Mouse (Mus musculus): ENCODE data around the gene Fahd1. TPM values are rescaled to one million over a fixed set of nuclear protein-coding genes. Genes with fewer than 3 reads are reported as not detected.

The Fahd1 gene
- polyA plus RNA-seq, 1 experiment: 31.1 TPM

DNA sequence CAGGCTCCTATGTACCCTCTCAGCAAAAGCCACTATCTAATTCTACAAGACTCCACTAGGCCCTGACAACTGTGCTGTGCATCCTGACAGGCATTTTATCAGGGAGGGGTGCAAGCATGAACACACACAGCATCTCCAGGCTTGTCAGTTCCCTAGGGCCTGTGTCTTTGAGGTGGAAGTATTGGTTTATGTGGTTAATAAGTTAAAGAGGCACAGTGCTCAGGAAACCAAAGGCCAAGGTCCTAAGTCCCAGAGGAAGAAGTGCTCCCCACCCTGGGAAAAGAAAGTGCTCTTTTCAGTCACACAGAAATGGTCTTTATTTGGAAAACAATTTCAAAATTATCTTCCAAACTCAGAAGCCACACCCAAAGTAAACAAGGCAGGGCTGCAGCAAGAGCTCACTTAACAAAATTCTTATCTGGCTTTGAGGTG is 1.5 kb downstream of the Fahd1 start:
- no peak overlapping the region for H3K27ac ChIP-seq (ENCODE audit: insufficient read depth, low read length)
- H3K4me3 ChIP-seq (replicated peaks; ENCODE audit: insufficient read depth, low read depth, low read length): no peak overlapping the region
- no peaks in the 10 kb centered on the region for H3K4me1 ChIP-seq (ENCODE audit: control insufficient read depth, insufficient read depth, low read length)
- TF ChIP-seq CTCF (IDR thresholded peaks at IDR 0.05; ENCODE audit: borderline replicate concordance, insufficient read depth, low read depth, low read length) (no peak), POLR2A (IDR thresholded peaks at IDR 0.05; ENCODE audit: borderline replicate concordance, insufficient read depth, low read length) (no peak)
- no peak for DNase-seq
- H3K27me3 ChIP-seq (ENCODE audit: control insufficient read depth, insufficient read depth, low read length): no peaks in the 10 kb centered on the region

DNA sequence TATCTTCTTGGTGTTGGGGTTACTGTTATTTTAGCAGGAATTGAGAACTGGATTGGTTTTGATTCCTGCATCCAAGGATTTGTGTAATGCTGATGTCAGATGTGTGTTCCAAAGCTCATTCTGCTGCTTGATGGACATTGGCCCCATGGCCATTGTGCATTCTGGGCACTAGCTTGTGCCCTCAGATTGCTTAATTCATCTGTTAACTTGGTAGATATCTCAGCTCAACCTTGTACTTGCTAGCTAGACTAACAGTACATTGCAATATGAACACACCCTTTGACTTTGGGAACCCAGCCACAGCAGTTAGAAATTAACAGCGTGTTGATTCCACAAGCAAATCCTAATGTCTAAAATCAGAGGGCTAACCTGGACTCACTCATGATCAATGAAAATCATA is 2.8 kb downstream of the Fahd1 start:
- Histone ChIP-seq H3K27me3 (ENCODE audit: control insufficient read depth, insufficient read depth, low read length) (no peaks in the 10 kb centered on the region), H3K27ac (ENCODE audit: insufficient read depth, low read length) (no peak overlapping the region), H3K4me1 (ENCODE audit: control insufficient read depth, insufficient read depth, low read length) (no peaks in the 10 kb centered on the region), H3K4me3 (replicated peaks; ENCODE audit: insufficient read depth, low read depth, low read length) (no peak overlapping the region)
- no peak for TF ChIP-seq CTCF (IDR thresholded peaks at IDR 0.05; ENCODE audit: borderline replicate concordance, insufficient read depth, low read depth, low read length)
- TF ChIP-seq POLR2A (IDR thresholded peaks at IDR 0.05; ENCODE audit: borderline replicate concordance, insufficient read depth, low read length): no peak
- WGBS: 91% methylated on average over 1 of the region's 1 CpGs
- no peak for DNase-seq

DNA sequence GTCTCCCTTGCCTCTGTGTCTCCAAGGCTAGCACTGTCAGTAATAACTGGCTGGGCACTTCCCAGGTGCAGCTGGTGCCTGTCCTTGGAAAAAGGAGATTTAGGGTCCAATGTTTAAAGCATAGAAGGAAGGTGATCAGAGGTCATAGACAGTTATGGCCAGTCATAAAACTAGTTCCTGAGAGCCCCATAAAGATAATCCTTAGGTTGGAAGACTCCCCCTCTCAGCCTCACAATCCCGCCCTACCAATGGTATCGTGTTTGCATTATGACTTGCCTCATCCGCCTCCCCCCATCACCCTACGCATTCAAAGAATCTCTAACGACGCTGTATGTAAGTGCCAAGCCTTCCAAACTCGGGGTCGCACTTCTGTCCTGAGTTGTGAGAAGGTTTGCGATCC is 5.6 kb downstream of the Fahd1 start:
- no peak overlapping the region for H3K4me3 ChIP-seq (replicated peaks; ENCODE audit: insufficient read depth, low read depth, low read length)
- H3K27ac ChIP-seq (ENCODE audit: insufficient read depth, low read length): no peak overlapping the region
- 66% methylated on average over 9 of the region's 9 CpGs for WGBS
- no peaks in the 10 kb centered on the region for H3K27me3 ChIP-seq (ENCODE audit: control insufficient read depth, insufficient read depth, low read length)
- TF ChIP-seq POLR2A (IDR thresholded peaks at IDR 0.05; ENCODE audit: borderline replicate concordance, insufficient read depth, low read length) (no peak), CTCF (IDR thresholded peaks at IDR 0.05; ENCODE audit: borderline replicate concordance, insufficient read depth, low read depth, low read length) (no peak)
- no peaks in the 10 kb centered on the region for H3K4me1 ChIP-seq (ENCODE audit: control insufficient read depth, insufficient read depth, low read length)
- no peak for DNase-seq

DNA sequence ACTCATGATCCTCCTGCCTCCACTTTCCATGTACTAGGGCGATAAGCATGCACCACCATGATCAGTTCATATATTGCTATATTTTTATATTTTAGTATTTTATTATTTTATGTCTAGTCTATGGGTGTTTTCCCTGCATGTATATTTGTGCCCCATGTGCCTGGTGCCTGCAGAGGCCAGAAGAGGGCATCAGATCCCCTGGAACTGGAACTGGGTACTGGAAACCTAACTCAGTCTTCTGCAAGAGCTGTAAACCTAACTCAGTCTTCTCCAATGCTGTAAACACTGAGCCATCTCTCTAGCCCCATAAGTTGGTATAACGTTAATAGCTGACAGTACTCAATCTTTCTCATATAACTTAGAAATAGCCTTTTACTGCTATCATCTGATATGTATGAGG is 7.5 kb downstream of the Fahd1 start:
- Histone ChIP-seq H3K27me3 (ENCODE audit: control insufficient read depth, insufficient read depth, low read length) (no peaks in the 10 kb centered on the region), H3K4me3 (replicated peaks; ENCODE audit: insufficient read depth, low read depth, low read length) (no peak overlapping the region), H3K27ac (ENCODE audit: insufficient read depth, low read length) (no peak overlapping the region), H3K4me1 (ENCODE audit: control insufficient read depth, insufficient read depth, low read length) (no peaks in the 10 kb centered on the region)
- no peak for DNase-seq
- TF ChIP-seq CTCF (IDR thresholded peaks at IDR 0.05; ENCODE audit: borderline replicate concordance, insufficient read depth, low read depth, low read length) (no peak), POLR2A (IDR thresholded peaks at IDR 0.05; ENCODE audit: borderline replicate concordance, insufficient read depth, low read length) (no peak)
- WGBS: 65% methylated on average over 2 of the region's 2 CpGs

DNA sequence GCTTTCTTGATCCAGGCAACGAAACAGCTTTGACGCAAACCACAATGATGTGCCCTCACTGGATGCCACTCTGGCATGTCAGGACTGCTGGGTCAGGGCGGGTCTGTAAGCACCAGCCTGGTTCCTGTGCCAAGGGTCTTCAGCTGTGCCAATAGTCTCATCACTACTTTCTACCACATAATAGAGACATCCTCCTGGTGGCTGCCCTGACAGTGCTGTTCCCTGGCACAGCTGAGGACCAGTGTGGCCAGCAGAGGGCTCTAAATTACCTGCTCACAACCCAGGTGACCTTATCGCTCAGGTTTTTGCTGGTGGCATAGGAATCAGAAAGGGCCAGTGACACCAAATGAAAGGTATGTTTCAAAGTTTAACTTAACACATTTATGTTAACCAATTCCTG is 9.0 kb downstream of the Fahd1 start:
- 39% methylated on average over 4 of the region's 4 CpGs for WGBS
- H3K4me3 ChIP-seq (replicated peaks; ENCODE audit: insufficient read depth, low read depth, low read length): no peak overlapping the region
- no peaks in the 10 kb centered on the region for H3K4me1 ChIP-seq (ENCODE audit: control insufficient read depth, insufficient read depth, low read length)
- DNase-seq: peak; percentile 51 to 58
- H3K27ac ChIP-seq (ENCODE audit: insufficient read depth, low read length): no peak overlapping the region
- H3K27me3 ChIP-seq (ENCODE audit: control insufficient read depth, insufficient read depth, low read length): no peaks in the 10 kb centered on the region
- no peak for TF ChIP-seq POLR2A (IDR thresholded peaks at IDR 0.05; ENCODE audit: borderline replicate concordance, insufficient read depth, low read length)
- peak; percentile 70 for TF ChIP-seq CTCF (IDR thresholded peaks at IDR 0.05; ENCODE audit: borderline replicate concordance, insufficient read depth, low read depth, low read length)

DNA sequence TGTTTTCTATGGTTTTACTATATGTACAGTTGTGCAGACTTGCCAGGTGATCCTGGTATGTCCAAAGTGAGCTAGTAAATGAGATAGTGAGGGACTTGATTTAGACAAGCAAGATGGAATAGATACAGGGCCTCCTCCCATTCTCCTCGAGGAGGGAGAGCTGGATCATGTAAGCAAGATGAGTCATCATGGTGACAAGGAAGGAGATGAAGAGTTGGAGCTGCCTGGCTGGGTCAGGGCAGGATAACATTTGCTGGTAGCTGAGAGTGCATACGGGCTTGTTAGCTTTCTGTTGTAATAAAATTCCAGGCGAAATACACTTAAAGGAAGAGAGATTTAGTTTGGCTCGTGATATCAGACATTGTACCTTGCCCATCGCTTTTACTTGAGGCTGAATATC is 9.8 kb downstream of the Fahd1 start:
- no peak for DNase-seq
- Histone ChIP-seq H3K4me3 (replicated peaks; ENCODE audit: insufficient read depth, low read depth, low read length) (no peak overlapping the region), H3K4me1 (ENCODE audit: control insufficient read depth, insufficient read depth, low read length) (no peaks in the 10 kb centered on the region), H3K27ac (ENCODE audit: insufficient read depth, low read length) (no peak overlapping the region), H3K27me3 (ENCODE audit: control insufficient read depth, insufficient read depth, low read length) (no peaks in the 10 kb centered on the region)
- WGBS: 67% methylated on average over 5 of the region's 5 CpGs
- TF ChIP-seq POLR2A (IDR thresholded peaks at IDR 0.05; ENCODE audit: borderline replicate concordance, insufficient read depth, low read length) (no peak), CTCF (IDR thresholded peaks at IDR 0.05; ENCODE audit: borderline replicate concordance, insufficient read depth, low read depth, low read length) (no peak)

DNA sequence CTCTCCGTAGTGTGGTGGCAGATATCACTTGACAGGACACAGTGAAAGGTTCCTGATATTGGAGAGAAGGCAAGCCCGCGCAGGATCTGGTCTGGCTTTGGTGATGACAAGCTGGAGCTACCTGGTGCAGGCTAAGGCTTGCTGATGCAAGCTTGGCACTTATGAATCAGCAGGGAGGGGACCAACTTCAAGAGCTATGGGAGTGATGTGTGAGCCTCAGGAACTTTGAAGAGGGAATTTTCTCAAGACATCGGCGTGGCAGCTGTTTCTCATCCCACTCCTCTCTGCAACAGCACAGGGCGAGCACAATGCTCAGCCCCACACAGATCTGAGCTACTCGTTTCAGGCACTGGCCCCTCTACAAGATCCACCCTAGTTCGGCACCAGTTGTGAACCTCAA is 10.3 kb downstream of the Fahd1 start, which contains the start of gene Hagh:
Hagh (plus strand) TSS at position 302 of the 400 bp plus-strand sequence.
- DNase-seq: no peak
- no peaks in the 10 kb centered on the region for H3K4me1 ChIP-seq (ENCODE audit: control insufficient read depth, insufficient read depth, low read length)
- TF ChIP-seq POLR2A (IDR thresholded peaks at IDR 0.05; ENCODE audit: borderline replicate concordance, insufficient read depth, low read length) (no peak), CTCF (IDR thresholded peaks at IDR 0.05; ENCODE audit: borderline replicate concordance, insufficient read depth, low read depth, low read length) (no peak)
- H3K4me3 ChIP-seq (replicated peaks; ENCODE audit: insufficient read depth, low read depth, low read length): no peak within 1 kb of the TSS
- WGBS: 68% methylated on average over 8 of the region's 8 CpGs
- no peak within 1 kb of the TSS for H3K27ac ChIP-seq (ENCODE audit: insufficient read depth, low read length)
- H3K27me3 ChIP-seq (ENCODE audit: control insufficient read depth, insufficient read depth, low read length): no peaks in the 10 kb centered on the region

DNA sequence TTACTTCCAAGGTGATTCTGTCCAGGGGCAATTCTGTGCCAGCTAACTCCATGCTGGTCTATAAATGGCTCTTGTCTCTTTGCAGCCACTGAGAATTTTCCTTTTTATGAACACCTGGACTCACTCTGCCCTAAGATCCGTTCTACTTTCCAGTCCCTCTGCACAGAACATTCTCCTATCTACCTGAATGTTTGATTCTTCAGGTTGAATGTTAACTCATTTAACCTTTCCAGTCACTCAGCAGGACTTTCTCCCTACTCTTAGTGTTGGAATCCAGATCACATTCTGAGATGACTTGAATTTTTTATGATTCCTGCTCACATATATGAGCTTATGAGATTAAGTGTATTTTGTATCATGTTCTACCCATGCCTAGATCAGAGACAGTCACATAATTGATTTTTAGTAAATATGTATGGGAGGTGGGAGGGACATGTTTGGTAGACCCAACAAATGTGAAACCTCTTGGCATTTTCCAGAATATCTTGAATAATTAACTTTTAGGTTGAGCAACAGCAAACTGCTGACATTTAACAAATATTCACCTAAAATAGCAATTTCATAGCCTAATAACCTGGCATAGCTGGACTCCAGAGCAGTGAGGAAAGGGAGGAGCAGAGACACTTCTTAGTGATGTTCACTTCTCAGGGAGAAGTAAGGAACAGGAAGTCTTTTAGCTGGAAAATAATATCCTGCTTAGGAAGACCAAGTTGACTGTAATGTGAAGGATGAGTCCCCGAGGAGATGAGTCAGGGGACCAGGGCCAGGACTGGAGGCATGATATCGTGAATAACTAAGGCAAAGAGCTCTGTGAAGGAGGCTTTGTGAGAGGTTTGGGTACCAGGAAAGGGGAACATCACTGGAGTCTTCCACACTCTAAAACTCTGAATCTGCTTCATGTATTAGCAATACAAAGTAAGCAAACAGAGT is 28.5 kb downstream of the Fahd1 start:
- H3K27me3 ChIP-seq (ENCODE audit: control insufficient read depth, insufficient read depth, low read length): no peaks in the 10 kb centered on the region; the same call in 1 of the 2 replicates
- no peak overlapping the region for H3K4me3 ChIP-seq (replicated peaks; ENCODE audit: insufficient read depth, low read depth, low read length)
- no peak overlapping the region for H3K27ac ChIP-seq (ENCODE audit: insufficient read depth, low read length)
- no peak for TF ChIP-seq POLR2A (IDR thresholded peaks at IDR 0.05; ENCODE audit: borderline replicate concordance, insufficient read depth, low read length)
- no peak for TF ChIP-seq CTCF (IDR thresholded peaks at IDR 0.05; ENCODE audit: borderline replicate concordance, insufficient read depth, low read depth, low read length)
- DNase-seq: no peak
- whole genome bisulfite sequencing: 32% methylated on average over 3 of the region's 3 CpGs
- H3K4me1 ChIP-seq (ENCODE audit: control insufficient read depth, insufficient read depth, low read length): no peaks in the 10 kb centered on the region

Measured in cerebellum, adult 2 months (tissue).